Mouse (Mus musculus) fibroblast of lung, adult 2 months (primary cell): ENCODE data around the gene Zbtb5.
A peak's percentile ranks its signal among the peaks of the same experiment; 100 is the strongest.
"Not testable (repeated sequence)": the region's sequence is repeated elsewhere in the genome, so short reads cannot be mapped to it uniquely, and the experiment has no call there.

Experiments used
- DNase-seq: peaks from one replicate; pipeline ENCODE4 v3.0.0-alpha.2; 2011; ENCODE audit warnings: low read depth

Gene Zbtb5

GRCm38 (mm10) chr4:45010806-45011415, 1.3 kb downstream of the Zbtb5 start:
- no peak for DNase-seq

- DNase-seq = no peak
Observed at GRCm38 (mm10) chr4:45005452-45005851, 6.8 kb downstream of the Zbtb5 start.

GRCm38 (mm10) chr4:45000001-45000400, 12.2 kb downstream of the Zbtb5 start:
- DNase-seq = no peak

GRCm38 (mm10) chr4:44998071-44998470, 14.1 kb downstream of the Zbtb5 start:
- DNase-seq = no peak

GRCm38 (mm10) chr4:44994776-44995175, 17.4 kb downstream of the Zbtb5 start:
- no peak for DNase-seq

GRCm38 (mm10) chr4:44993847-44994246, 18.4 kb downstream of the Zbtb5 start:
- DNase-seq = no peak

- DNase-seq = not testable (repeated sequence)
Observed at GRCm38 (mm10) chr4:44993179-44993578, 19.0 kb downstream of the Zbtb5 start.

GRCm38 (mm10) chr4:44992330-44992729, 19.9 kb downstream of the Zbtb5 start:
- not testable (repeated sequence) for DNase-seq

GRCm38 (mm10) chr4:44990560-44990959, 21.7 kb downstream of the Zbtb5 start:
- DNase-seq = no peak

GRCm38 (mm10) chr4:44983131-44983740, 29.0 kb downstream of the Zbtb5 start:
- DNase-seq = no peak

GRCm38 (mm10) chr4:44982440-44983130, 29.6 kb downstream of the Zbtb5 start:
- DNase-seq = no peak

GRCm38 (mm10) chr4:44981974-44982287, 30.3 kb downstream of the Zbtb5 start:
- DNase-seq = no peak

GRCm38 (mm10) chr4:44981280-44981973, 30.8 kb downstream of the Zbtb5 start, which contains the start of gene Grhpr:
Gene Grhpr, plus strand, starts transcription at chr4:44981395.
- peak; percentile 45 for DNase-seq

GRCm38 (mm10) chr4:44979794-44980338, 32.3 kb downstream of the Zbtb5 start:
- DNase-seq = no peak

GRCm38 (mm10) chr4:44978175-44978574, 34.0 kb downstream of the Zbtb5 start:
- DNase-seq = no peak

- no peak for DNase-seq
Observed at GRCm38 (mm10) chr4:44976921-44977710, 35.1 kb downstream of the Zbtb5 start.

GRCm38 (mm10) chr4:44976026-44976615, 36.1 kb downstream of the Zbtb5 start:
- no peak for DNase-seq

- DNase-seq = no peak
Observed at GRCm38 (mm10) chr4:44974331-44974730, 37.9 kb downstream of the Zbtb5 start.

GRCm38 (mm10) chr4:44973871-44974270, 38.3 kb downstream of the Zbtb5 start:
- DNase-seq = no peak

- DNase-seq = peak; percentile 64
Observed at GRCm38 (mm10) chr4:44973450-44973849, 38.8 kb downstream of the Zbtb5 start.

GRCm38 (mm10) chr4:44970612-44971110, 41.6 kb downstream of the Zbtb5 start:
- DNase-seq = no peak
